Mouse (Mus musculus) kidney, embryonic 14.5 days (tissue): ENCODE results near the gene Rnf180. TPM values are rescaled to one million over a fixed set of nuclear protein-coding genes. Genes with fewer than 3 reads are reported as not detected.

Source experiments
- ATAC-seq: fragments of 200-750 bp; cut with Nextera tagmentation; 2 replicates; pipeline ENCODE4 v1.8.0; 2017; ENCODE audit warnings: moderate number of reproducible peaks, mild to moderate bottlenecking, moderate TSS enrichment, moderate library complexity; ENCODE audit not compliant: low FRiP score, low TSS enrichment
- H3K27ac ChIP-seq: fragments of 300-500 bp; sonication (generic); 2 replicates; pipeline ENCODE4 v1.5.1; 2014; ENCODE audit warnings: low read depth, mild to moderate bottlenecking, low read length, moderate library complexity, mixed read lengths
- H3K27me3 ChIP-seq: fragments of 300-500 bp; sonication (generic); 2 replicates; pipeline ENCODE4 v1.6.1; 2014; ENCODE audit warnings: mild to moderate bottlenecking, low read length; ENCODE audit not compliant: control insufficient read depth, insufficient read depth
- H3K36me3 ChIP-seq: fragments of 300-500 bp; sonication (generic); 2 replicates; pipeline ENCODE4 v1.6.1; 2014; ENCODE audit warnings: low read length, mixed read lengths; ENCODE audit not compliant: control insufficient read depth, insufficient read depth
- H3K4me1 ChIP-seq: fragments of 300-500 bp; sonication (generic); 2 replicates; pipeline ENCODE4 v1.6.1; 2014; ENCODE audit warnings: low read length, mixed read lengths; ENCODE audit not compliant: control insufficient read depth, insufficient read depth
- H3K4me2 ChIP-seq: fragments of 300-500 bp; sonication (generic); replicated peaks from 2 replicates; pipeline ENCODE4 v1.6.1; 2014; ENCODE audit warnings: low read depth, mild to moderate bottlenecking, low read length
- H3K4me3 ChIP-seq: fragments of 300-500 bp; sonication (generic); 2 replicates; pipeline ENCODE4 v1.5.1; 2014; ENCODE audit warnings: mild to moderate bottlenecking, low read length
- H3K9ac ChIP-seq: fragments of 300-500 bp; sonication (generic); 2 replicates; pipeline ENCODE4 v1.6.1; 2014; ENCODE audit warnings: low read depth, mild to moderate bottlenecking, low read length, moderate library complexity
- H3K9me3 ChIP-seq: fragments of 300-500 bp; sonication (generic); 2 replicates; pipeline ENCODE4 v1.6.1; 2016; ENCODE audit warnings: low read length; ENCODE audit not compliant: control insufficient read depth
- WGBS: fragments of 180-500 bp; shearing (Covaris S2); extraction: QIAGEN DNeasy Blood & Tissue Kit; methylation state at CpG from one replicate; pipeline ENCODE4 v1.1.7; 2014; 5-methylcytosine and 5-hydroxymethylcytosine counted together
- polyA plus RNA-seq: library from polyadenylated mRNA; unstranded; fragments of >200 nt; fragmentation: Nextera tagmentation; extraction: Ambion mirVana; gene quantifications from 2 replicates; pipeline ENCODE4 v1.2.1, GENCODE M21; 2014

Rnf180 gene
- polyA plus RNA-seq, 1 experiment from 2014 or later: 12.0 TPM

- no peaks in the 10 kb centered on the region for H3K4me1 ChIP-seq
- H3K27ac ChIP-seq: no peak overlapping the region
- H3K27me3 ChIP-seq: no peaks in the 10 kb centered on the region
- H3K36me3 ChIP-seq: no peaks in the 10 kb centered on the region
- no peak overlapping the region for H3K9ac ChIP-seq
- H3K4me2 ChIP-seq: no peak overlapping the region
- no peak for ATAC-seq
- WGBS: 42% methylated on average over 6 of the region's 6 CpGs
- H3K4me3 ChIP-seq: no peak overlapping the region
- no peaks in the 10 kb centered on the region for H3K9me3 ChIP-seq
Measured at GRCm38 (mm10) chr13:105132370-105132769, 162.2 kb downstream of the Rnf180 start.

- WGBS: 83% methylated on average over 6 of the region's 6 CpGs
- no peak for ATAC-seq
Measured at GRCm38 (mm10) chr13:105130080-105130479, 164.5 kb downstream of the Rnf180 start.

GRCm38 (mm10) chr13:105122092-105122491 is 172.5 kb downstream of the Rnf180 start:
- Histone ChIP-seq H3K4me2 (no peak overlapping the region), H3K4me3 (no peak overlapping the region), H3K4me1 (no peaks in the 10 kb centered on the region), H3K27me3 (no peaks in the 10 kb centered on the region), H3K9me3 (no peaks in the 10 kb centered on the region), H3K27ac (no peak overlapping the region), H3K9ac (no peak overlapping the region), H3K36me3 (no peaks in the 10 kb centered on the region)
- no peak for ATAC-seq
- WGBS: 81% methylated on average over 3 of the region's 3 CpGs

More at GRCm38 (mm10) chr13:105130080-105130479, 164.5 kb downstream of the Rnf180 start:
- Histone ChIP-seq H3K4me2 (no peak overlapping the region), H3K4me3 (no peak overlapping the region), H3K4me1 (no peaks in the 10 kb centered on the region), H3K27me3 (no peaks in the 10 kb centered on the region), H3K9ac (no peak overlapping the region), H3K36me3 (no peaks in the 10 kb centered on the region), H3K27ac (no peak overlapping the region), H3K9me3 (no peaks in the 10 kb centered on the region)

- Histone ChIP-seq H3K9ac (no peak overlapping the region), H3K9me3 (no peaks in the 10 kb centered on the region), H3K4me3 (no peak overlapping the region), H3K36me3 (no peaks in the 10 kb centered on the region), H3K27me3 (no peaks in the 10 kb centered on the region), H3K4me2 (no peak overlapping the region), H3K4me1 (no peaks in the 10 kb centered on the region), H3K27ac (no peak overlapping the region)
- no peak for ATAC-seq
Measured at GRCm38 (mm10) chr13:105121617-105122016, 173.0 kb downstream of the Rnf180 start.

GRCm38 (mm10) chr13:105111599-105111998 is 183.0 kb downstream of the Rnf180 start:
- Histone ChIP-seq H3K4me1 (no peaks in the 10 kb centered on the region), H3K4me3 (no peak overlapping the region), H3K9ac (no peak overlapping the region), H3K27ac (no peak overlapping the region), H3K36me3 (no peaks in the 10 kb centered on the region), H3K27me3 (no peaks in the 10 kb centered on the region), H3K4me2 (no peak overlapping the region), H3K9me3 (no peaks in the 10 kb centered on the region)
- ATAC-seq: no peak
- 88% methylated on average over 6 of the region's 6 CpGs for WGBS

GRCm38 (mm10) chr13:105104385-105104784 is 190.2 kb downstream of the Rnf180 start:
- Histone ChIP-seq H3K36me3 (no peaks in the 10 kb centered on the region), H3K27ac (no peak overlapping the region), H3K9ac (no peak overlapping the region), H3K9me3 (no peaks in the 10 kb centered on the region), H3K27me3 (no peaks in the 10 kb centered on the region), H3K4me1 (no peaks in the 10 kb centered on the region), H3K4me2 (no peak overlapping the region), H3K4me3 (no peak overlapping the region)
- 83% methylated on average over 2 of the region's 2 CpGs for WGBS
- ATAC-seq: no peak

- WGBS: 63% methylated on average over 4 of the region's 4 CpGs
Measured at GRCm38 (mm10) chr13:105100705-105101104, 193.9 kb downstream of the Rnf180 start.

GRCm38 (mm10) chr13:105096316-105096715 is 198.3 kb downstream of the Rnf180 start:
- Histone ChIP-seq H3K4me3 (no peak overlapping the region), H3K27ac (no peak overlapping the region), H3K9ac (no peak overlapping the region), H3K36me3 (no peaks in the 10 kb centered on the region), H3K4me2 (no peak overlapping the region), H3K9me3 (no peaks in the 10 kb centered on the region), H3K4me1 (no peaks in the 10 kb centered on the region), H3K27me3 (no peaks in the 10 kb centered on the region)
- WGBS: 88% methylated on average over 2 of the region's 2 CpGs
- ATAC-seq: no peak

More at GRCm38 (mm10) chr13:105100705-105101104, 193.9 kb downstream of the Rnf180 start:
- H3K27ac ChIP-seq: no peak overlapping the region
- no peak overlapping the region for H3K4me2 ChIP-seq
- H3K9me3 ChIP-seq: no peaks in the 10 kb centered on the region
- H3K9ac ChIP-seq: no peak overlapping the region
- H3K36me3 ChIP-seq: no peaks in the 10 kb centered on the region
- no peak overlapping the region for H3K4me3 ChIP-seq
- no peaks in the 10 kb centered on the region for H3K4me1 ChIP-seq
- no peaks in the 10 kb centered on the region for H3K27me3 ChIP-seq
- ATAC-seq: peak; percentile 78

- 94% methylated on average over 3 of the region's 3 CpGs for WGBS
Measured at GRCm38 (mm10) chr13:105089276-105089675, 205.3 kb downstream of the Rnf180 start.

More at GRCm38 (mm10) chr13:105089276-105089675, 205.3 kb downstream of the Rnf180 start:
- Histone ChIP-seq H3K9me3 (no peaks in the 10 kb centered on the region), H3K4me2 (no peak overlapping the region), H3K36me3 (no peaks in the 10 kb centered on the region), H3K27me3 (no peaks in the 10 kb centered on the region), H3K4me1 (no peaks in the 10 kb centered on the region), H3K4me3 (no peak overlapping the region), H3K27ac (no peak overlapping the region), H3K9ac (no peak overlapping the region)
- no peak for ATAC-seq
